Mouse (Mus musculus) embryonic facial prominence, embryonic 14.5 days (tissue): ENCODE measurements around the gene Gad1. TPM values are rescaled to one million over a fixed set of nuclear protein-coding genes. Genes with fewer than 3 reads are reported as not detected.

Experiments
- ATAC-seq: fragments of 200-750 bp; cut with Nextera tagmentation; 2 replicates; pipeline ENCODE4 v1.8.0; 2017; ENCODE audit warnings: low read depth, moderate number of reproducible peaks, moderate TSS enrichment
- DNase-seq: peaks from one replicate; pipeline ENCODE4 v3.0.0-alpha.2; 2015; ENCODE audit warnings: low spot score
- H3K27ac ChIP-seq: fragments of 300-500 bp; sonication (generic); replicated peaks from 2 replicates; pipeline ENCODE4 v1.5.1; 2014; ENCODE audit warnings: low read depth, mild to moderate bottlenecking, low read length, moderate library complexity
- H3K27me3 ChIP-seq: fragments of 300-500 bp; sonication (generic); replicated peaks from 2 replicates; pipeline ENCODE4 v1.6.1; 2014; ENCODE audit warnings: low read length; ENCODE audit not compliant: control insufficient read depth, insufficient read depth
- H3K36me3 ChIP-seq: fragments of 300-500 bp; sonication (generic); 2 replicates; pipeline ENCODE4 v1.6.1; 2014; ENCODE audit warnings: low read length, mixed read lengths; ENCODE audit not compliant: control insufficient read depth, insufficient read depth
- H3K4me1 ChIP-seq: fragments of 300-500 bp; sonication (generic); 2 replicates; pipeline ENCODE4 v1.6.1; 2014; ENCODE audit warnings: antibody characterized with exemption, low read length; ENCODE audit not compliant: control insufficient read depth, insufficient read depth
- H3K4me2 ChIP-seq: fragments of 300-500 bp; sonication (generic); 2 replicates; pipeline ENCODE4 v1.6.1; 2014; ENCODE audit warnings: low read depth, mild to moderate bottlenecking, low read length, moderate library complexity, mixed read lengths
- H3K4me3 ChIP-seq: fragments of 300-500 bp; sonication (generic); 2 replicates; pipeline ENCODE4 v1.5.1; 2014; ENCODE audit warnings: low read depth, mild to moderate bottlenecking, low read length
- H3K9ac ChIP-seq: fragments of 300-500 bp; sonication (generic); 2 replicates; pipeline ENCODE4 v1.6.1; 2014; ENCODE audit warnings: low read depth, mild to moderate bottlenecking, low read length, moderate library complexity, mixed read lengths
- H3K9me3 ChIP-seq: fragments of 300-500 bp; sonication (generic); 2 replicates; pipeline ENCODE4 v1.6.1; 2016; ENCODE audit warnings: low read length; ENCODE audit not compliant: control insufficient read depth
- WGBS: fragments of 180-500 bp; shearing (Covaris S2); extraction: QIAGEN DNeasy Blood & Tissue Kit; methylation state at CpG from one replicate; pipeline ENCODE4 v1.1.7; 2014; 5-methylcytosine and 5-hydroxymethylcytosine counted together
- polyA plus RNA-seq: library from polyadenylated mRNA; unstranded; fragments of >200 nt; fragmentation: Nextera tagmentation; extraction: Ambion mirVana; gene quantifications from 2 replicates; pipeline ENCODE4 v1.2.1, GENCODE M21; 2014

Gad1 gene
- polyA plus RNA-seq, 1 experiment from 2014 or later, result 0.08 TPM

DNA sequence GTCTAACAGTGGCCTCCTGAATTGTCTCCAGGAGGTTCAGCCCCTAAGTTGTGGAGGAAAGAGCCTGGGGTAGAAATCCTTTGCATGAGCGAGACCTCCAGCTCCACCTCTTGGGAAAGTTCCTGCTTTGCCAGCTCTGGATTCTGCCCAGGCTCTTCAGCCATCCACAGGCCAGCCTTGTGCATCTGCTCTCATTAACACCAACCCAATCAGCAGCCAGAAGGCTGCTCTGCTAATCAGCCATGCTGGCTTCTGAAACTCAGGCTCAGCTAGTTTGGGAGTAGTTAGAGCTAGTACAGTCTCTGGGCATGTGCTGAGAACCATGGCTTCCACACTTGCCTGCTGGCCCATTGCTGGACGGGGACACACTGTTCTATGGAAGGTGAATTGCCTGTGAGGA, 43.0 kb downstream of the Gad1 start:
- Histone ChIP-seq H3K36me3 (no peaks in the 10 kb centered on the region), H3K27ac (no peak overlapping the region), H3K9ac (no peak overlapping the region), H3K4me1 (no peaks in the 10 kb centered on the region), H3K4me3 (no peak overlapping the region), H3K4me2 (no peak overlapping the region), H3K27me3 (no peaks in the 10 kb centered on the region), H3K9me3 (no peaks in the 10 kb centered on the region)
- no peak for DNase-seq
- 76% methylated on average over 2 of the region's 2 CpGs for WGBS
- ATAC-seq, result no peak

GRCm38 (mm10) chr2:70609769-70610168, 56.9 kb downstream of the Gad1 start:
- 65% methylated on average over 3 of the region's 3 CpGs for WGBS
- no peak for ATAC-seq
- Histone ChIP-seq H3K4me2 (no peak overlapping the region), H3K4me3 (no peak overlapping the region), H3K36me3 (no peaks in the 10 kb centered on the region), H3K9ac (no peak overlapping the region), H3K27ac (no peak overlapping the region), H3K9me3 (no peaks in the 10 kb centered on the region), H3K4me1 (no peaks in the 10 kb centered on the region), H3K27me3 (no peaks in the 10 kb centered on the region)
- DNase-seq, result no peak

DNA sequence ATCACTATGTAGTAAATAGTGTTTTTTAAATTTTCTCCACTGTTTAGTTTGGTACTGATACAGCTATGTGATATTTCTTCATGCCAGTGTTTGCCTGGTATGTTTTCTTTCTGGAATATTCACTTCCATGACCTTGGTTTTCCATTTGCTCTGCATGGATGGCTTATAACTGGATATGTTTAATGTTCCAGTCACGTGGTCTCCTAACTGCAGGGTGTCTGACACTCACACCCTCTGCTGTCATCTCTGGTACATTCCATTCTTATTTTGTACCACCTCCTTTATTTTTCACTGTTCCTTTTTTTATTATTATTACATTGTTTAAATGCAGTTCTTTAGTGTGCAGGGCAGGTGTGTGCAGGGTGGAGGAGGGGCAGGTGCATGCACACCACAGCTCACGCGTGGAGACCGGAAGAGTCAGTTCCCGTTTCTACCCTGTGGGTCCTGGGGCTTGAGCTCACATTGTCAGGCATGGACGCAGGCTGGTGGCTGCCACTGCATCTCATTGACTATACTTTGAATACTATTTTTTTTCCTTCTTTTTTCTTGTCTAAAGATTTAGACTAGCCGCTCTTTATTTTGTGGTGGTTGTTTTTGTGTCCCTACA, 62.0 kb downstream of the Gad1 start:
- H3K36me3 ChIP-seq, result no peaks in the 10 kb centered on the region
- H3K4me1 ChIP-seq, result no peaks in the 10 kb centered on the region
- H3K4me3 ChIP-seq, result no peak overlapping the region
- no peak for DNase-seq
- no peak for ATAC-seq
- no peak overlapping the region for H3K9ac ChIP-seq
- no peak overlapping the region for H3K27ac ChIP-seq
- H3K4me2 ChIP-seq, result no peak overlapping the region
- 79% methylated on average over 7 of the region's 7 CpGs for WGBS
- H3K9me3 ChIP-seq, result no peaks in the 10 kb centered on the region
- H3K27me3 ChIP-seq, result no peaks in the 10 kb centered on the region

DNA sequence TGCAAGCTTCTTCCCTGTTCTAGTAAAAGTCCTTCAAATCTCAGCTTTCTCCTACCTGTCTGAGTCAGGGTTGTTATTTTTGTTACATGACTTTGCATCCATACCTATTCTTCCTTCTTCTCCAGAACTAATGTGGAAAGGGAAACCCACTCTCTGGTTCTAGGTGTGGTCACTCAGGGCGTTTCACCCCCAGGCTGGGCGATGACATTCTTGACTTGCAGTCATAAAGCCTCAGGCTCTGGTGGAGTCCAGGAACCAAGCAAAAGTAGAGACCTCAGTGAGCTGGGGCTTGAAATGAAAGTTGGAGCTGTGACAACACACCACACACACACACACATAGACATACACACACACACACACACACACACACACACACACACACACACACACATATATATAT, 63.2 kb downstream of the Gad1 start:
- WGBS, result 78% methylated on average over 2 of the region's 2 CpGs
- Histone ChIP-seq H3K36me3 (no peaks in the 10 kb centered on the region), H3K4me3 (no peak overlapping the region), H3K27ac (no peak overlapping the region), H3K4me1 (no peaks in the 10 kb centered on the region), H3K4me2 (no peak overlapping the region), H3K27me3 (no peaks in the 10 kb centered on the region), H3K9me3 (no peaks in the 10 kb centered on the region), H3K9ac (no peak overlapping the region)
- DNase-seq (no peak), ATAC-seq (no peak)

DNA sequence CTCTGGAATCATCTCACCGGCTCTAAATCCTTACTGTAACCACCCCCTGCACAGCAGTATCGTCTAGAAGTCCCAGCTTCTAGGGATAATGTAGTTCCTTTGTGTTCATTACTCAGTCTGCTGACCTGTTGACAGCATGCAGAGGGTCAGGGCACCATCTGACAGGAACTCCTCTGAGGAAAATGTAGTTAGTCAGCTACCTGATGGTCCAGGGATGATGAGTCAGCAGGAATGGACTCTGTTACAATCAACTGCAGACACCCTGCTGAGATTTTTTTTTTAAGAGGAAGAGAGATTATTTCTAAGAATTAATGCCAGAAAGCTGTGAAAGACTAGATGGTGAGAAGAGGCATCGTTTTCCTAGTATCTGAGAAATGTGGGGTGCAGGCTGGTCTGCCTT, 63.7 kb downstream of the Gad1 start:
- WGBS, result 57% methylated on average over 3 of the region's 3 CpGs

DNA sequence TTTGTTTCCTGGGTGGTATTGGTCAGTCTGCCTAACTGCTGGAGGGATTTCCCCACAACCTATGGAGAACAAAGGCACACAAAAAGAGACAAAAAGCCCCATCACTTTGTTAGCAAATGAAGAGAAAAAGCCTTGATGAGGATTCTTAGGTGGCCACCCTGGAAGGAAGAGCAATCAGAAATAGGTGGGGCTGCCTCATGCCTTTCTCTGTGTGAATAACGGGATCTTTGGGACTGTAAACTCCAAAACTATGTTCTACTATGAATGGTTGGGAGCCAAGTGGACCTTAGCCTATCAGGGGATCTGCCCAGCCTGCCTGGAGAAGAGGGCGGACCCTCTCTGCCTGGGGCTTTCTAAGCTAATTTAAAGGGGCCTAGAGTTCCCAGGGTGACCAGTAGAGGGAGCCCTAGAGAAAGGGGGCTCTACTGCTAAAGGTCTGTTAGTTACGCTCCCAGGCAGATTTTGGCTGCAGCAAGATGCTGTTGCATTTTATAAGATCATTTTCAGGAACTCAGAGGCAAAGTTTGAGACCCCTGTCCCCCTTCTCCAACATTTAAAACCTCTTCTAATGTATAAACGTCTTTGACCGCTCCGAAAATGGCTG, 66.5 kb downstream of the Gad1 start:
- WGBS, result 84% methylated on average over 6 of the region's 6 CpGs
- H3K9ac ChIP-seq, result no peak overlapping the region

More for the DNA sequence above, 63.7 kb downstream of the Gad1 start:
- Histone ChIP-seq H3K4me2 (no peak overlapping the region), H3K9me3 (no peaks in the 10 kb centered on the region), H3K4me1 (no peaks in the 10 kb centered on the region), H3K27ac (no peak overlapping the region), H3K9ac (no peak overlapping the region), H3K4me3 (no peak overlapping the region), H3K36me3 (no peaks in the 10 kb centered on the region), H3K27me3 (no peaks in the 10 kb centered on the region)
- ATAC-seq (no peak), DNase-seq (no peak)

DNA sequence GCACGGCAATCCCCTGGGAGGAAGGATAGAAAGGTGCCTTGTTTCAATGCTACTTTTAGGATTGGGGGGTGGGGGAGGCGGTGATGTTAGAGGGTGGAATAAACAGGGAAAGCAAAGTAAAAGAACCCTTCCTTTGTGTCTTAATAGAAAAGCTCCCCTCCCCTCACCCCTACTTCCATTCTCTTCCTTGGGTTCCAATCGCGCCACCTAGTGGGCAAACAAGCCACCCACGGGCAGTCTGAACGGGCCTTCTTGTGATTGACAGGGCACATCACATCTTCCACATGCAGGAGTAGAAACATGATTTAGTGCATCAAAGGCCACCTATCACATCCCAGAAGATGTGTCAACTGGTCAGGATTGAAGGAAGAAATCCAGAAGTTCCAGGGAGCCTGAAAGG, 67.4 kb downstream of the Gad1 start:
- no peak overlapping the region for H3K4me3 ChIP-seq
- WGBS, result 14% methylated on average over 6 of the region's 6 CpGs
- H3K4me2 ChIP-seq, result no peak overlapping the region
- no peaks in the 10 kb centered on the region for H3K36me3 ChIP-seq
- DNase-seq, result peak; percentile 85
- no peaks in the 10 kb centered on the region for H3K27me3 ChIP-seq
- no peak for ATAC-seq
- no peaks in the 10 kb centered on the region for H3K4me1 ChIP-seq
- no peaks in the 10 kb centered on the region for H3K9me3 ChIP-seq
- no peak overlapping the region for H3K9ac ChIP-seq
- no peak overlapping the region for H3K27ac ChIP-seq

More for the DNA sequence above, 66.5 kb downstream of the Gad1 start:
- Histone ChIP-seq H3K27ac (no peak overlapping the region), H3K27me3 (no peaks in the 10 kb centered on the region), H3K9me3 (no peaks in the 10 kb centered on the region), H3K4me1 (no peaks in the 10 kb centered on the region), H3K36me3 (no peaks in the 10 kb centered on the region), H3K4me2 (no peak overlapping the region), H3K4me3 (no peak overlapping the region)
- DNase-seq (no peak), ATAC-seq (no peak)

- no peak for DNase-seq
- Histone ChIP-seq H3K27me3 (no peaks in the 10 kb centered on the region), H3K9ac (no peak overlapping the region), H3K9me3 (no peaks in the 10 kb centered on the region), H3K4me2 (no peak overlapping the region), H3K4me3 (no peak overlapping the region), H3K4me1 (no peaks in the 10 kb centered on the region), H3K27ac (no peak overlapping the region), H3K36me3 (no peaks in the 10 kb centered on the region)
- WGBS, result 69% methylated on average over 4 of the region's 4 CpGs
- no peak for ATAC-seq
Observed at GRCm38 (mm10) chr2:70622244-70622643, 69.4 kb downstream of the Gad1 start.

- Histone ChIP-seq H3K27ac (no peak overlapping the region), H3K4me2 (no peak overlapping the region), H3K36me3 (no peaks in the 10 kb centered on the region), H3K4me1 (peaks cover 6% of the 10 kb centered on the region), H3K9me3 (no peaks in the 10 kb centered on the region), H3K9ac (no peak overlapping the region), H3K4me3 (no peak overlapping the region), H3K27me3 (no peaks in the 10 kb centered on the region)
- no peak for ATAC-seq
- 47% methylated on average over 7 of the region's 7 CpGs for WGBS
- DNase-seq, result no peak
Observed at GRCm38 (mm10) chr2:70625761-70626160, 72.9 kb downstream of the Gad1 start.
